ENCODE assay signal across 8 mouse cellular contexts in genomic region chr8:119603771-119604170, GRCm38 (mm10). TPM values are rescaled to one million over a fixed set of nuclear protein-coding genes. Genes with fewer than 3 reads are reported as not detected.
A peak's percentile ranks its signal among the peaks of the same experiment; 100 is the strongest.
DNase-seq lines count a peak whose midpoint lies in the region; ATAC-seq and TF ChIP-seq lines count a peak whose summit lies in the region.

No protein-coding gene starts in this region.

- no peak for ATAC-seq in G1E (ENCODE audit: extremely low read depth, insufficient number of reproducible peaks, low FRiP score, poor library complexity, severe bottlenecking)
- no peak for ATAC-seq in hindbrain, embryonic 12.5 days (ENCODE audit: low FRiP score)
- ATAC-seq in midbrain, embryonic 11.5 days (ENCODE audit: low FRiP score) = no peak

- 91% methylated on average over 4 of the region's 4 CpGs for WGBS in hindbrain, embryonic 12.5 days
- 91% methylated on average over 4 of the region's 4 CpGs for WGBS in midbrain, embryonic 11.5 days

- peaks cover 36% of the 10 kb centered on the region for H3K4me1 ChIP-seq in G1E (ENCODE audit: insufficient read depth, low read depth, low read length)
- H3K4me1 ChIP-seq in hindbrain, embryonic 12.5 days = peaks cover 12% of the 10 kb centered on the region
- H3K4me1 ChIP-seq in midbrain, embryonic 11.5 days (ENCODE audit: control insufficient read depth, insufficient read depth, low read length) = peaks cover 7% of the 10 kb centered on the region

- peak overlapping the region; percentile 90 for H3K27ac ChIP-seq in gastrocnemius, adult 2 months
- no peak overlapping the region for H3K27ac ChIP-seq in hindbrain, embryonic 12.5 days
- no peak overlapping the region for H3K27ac ChIP-seq in midbrain, embryonic 11.5 days (ENCODE audit: low read depth, low read length)

- H3K9me3 ChIP-seq in G1E (replicated peaks) = peaks cover 5% of the 10 kb centered on the region
- no peaks in the 10 kb centered on the region for H3K9me3 ChIP-seq in hindbrain, embryonic 12.5 days (replicated peaks)
- H3K9me3 ChIP-seq in midbrain, embryonic 11.5 days (ENCODE audit: control insufficient read depth, low read length) = no peaks in the 10 kb centered on the region

- no peak for TF ChIP-seq CTCF in gastrocnemius, adult 2 months (IDR thresholded peaks at IDR 0.05)
- no peak for TF ChIP-seq CTCF in G1E (IDR thresholded peaks at IDR 0.05; ENCODE audit: low read depth, low read length)

- 0 out of 2 replicates have a peak overlapping the region, but pooled peaks have one; percentile 75 for H3K9ac ChIP-seq in hindbrain, embryonic 12.5 days
- 0 out of 2 replicates have a peak overlapping the region, but pooled peaks have one; percentile 81 for H3K9ac ChIP-seq in midbrain, embryonic 11.5 days (ENCODE audit: low read length)

- H3K4me3 ChIP-seq in gastrocnemius, adult 2 months = peak overlapping the region; percentile 77
- H3K4me3 ChIP-seq in G1E (ENCODE audit: low read depth, low read length) = peak overlapping the region; percentile 77
- H3K4me3 ChIP-seq in hindbrain, embryonic 12.5 days = peak overlapping the region; percentile 75
- 0 out of 2 replicates have a peak overlapping the region, but pooled peaks have one; percentile 71 for H3K4me3 ChIP-seq in midbrain, embryonic 11.5 days (ENCODE audit: low read depth, low read length)

- intact Hi-C loops in gastrocnemius, adult 2 months (cut with DNase I) = loop anchor here (2.0 to 10.0 kb wide), 2 partner anchors 29 to 159 kb away; partner anchors contain the start of genes Dnaaf1, Hsdl1 and Necab2

- peak overlapping the region; percentile 77 for H3K4me2 ChIP-seq in hindbrain, embryonic 12.5 days (replicated peaks)
- H3K4me2 ChIP-seq in midbrain, embryonic 11.5 days = peak overlapping the region; percentile 86; the same call in 1 of the 2 replicates

- H3K36me3 ChIP-seq in G1E (replicated peaks) = peaks cover 52% of the 10 kb centered on the region
- H3K36me3 ChIP-seq in hindbrain, embryonic 12.5 days = peaks cover 39% of the 10 kb centered on the region
- H3K36me3 ChIP-seq in midbrain, embryonic 11.5 days (ENCODE audit: control insufficient read depth, insufficient read depth, low read length) = peaks cover 23% of the 10 kb centered on the region

- no peaks in the 10 kb centered on the region; the same call in 1 of the 2 replicates for H3K27me3 ChIP-seq in G1E (ENCODE audit: insufficient read depth, low read length)
- no peaks in the 10 kb centered on the region for H3K27me3 ChIP-seq in hindbrain, embryonic 12.5 days
- H3K27me3 ChIP-seq in midbrain, embryonic 11.5 days (ENCODE audit: control insufficient read depth, insufficient read depth, low read length) = no peaks in the 10 kb centered on the region

- no peak for DNase-seq in gastrocnemius, adult 2 months
- DNase-seq in gastrocnemius, postnatal 10 days = no peak
- no peak for DNase-seq in G1E (ENCODE audit: low spot score)
- no peak for DNase-seq in midbrain, embryonic 11.5 days (ENCODE audit: low spot score, missing footprints)
- no peak for DNase-seq in spleen, postnatal 4 days (ENCODE audit: low spot score in 2 of 2)
- no peak for DNase-seq in gastrocnemius, postnatal 4 days (ENCODE audit: low spot score in 2 of 2)
- no peak for DNase-seq in right cerebral cortex, adult 18-20 months

RNA-seq across cellular contexts. Expression of gene Taf1c, which starts 1.3 kb away (rescaled TPM):
- total RNA-seq in gastrocnemius, adult 2 months (2021) = 1 to 10 TPM; 5.2 to 6.6 TPM
- total RNA-seq in gastrocnemius, postnatal 10 days (2021) = 1 to 10 TPM; 3.6 to 4.4 TPM
- total RNA-seq in G1E (2014; fragmentation: Nextera tagmentation) = 6.6 and 7.1 TPM in 2 replicates
- total RNA-seq in G1E (2017) = 7.7 and 8.7 TPM in 2 replicates
- polyA plus RNA-seq in G1E (2012) = 53.2 and 65.0 TPM in 2 replicates
- 13.2 and 14.9 TPM in 2 replicates for polyA plus RNA-seq in hindbrain, embryonic 12.5 days (2016; fragmentation: Nextera tagmentation; extraction: Ambion mirVana)
- 11.1 and 13.4 TPM in 2 replicates for polyA plus RNA-seq in midbrain, embryonic 11.5 days (2014; fragmentation: Nextera tagmentation; extraction: Ambion mirVana)
- 1 to 10 TPM; 5.8 to 6.1 TPM for total RNA-seq in gastrocnemius, postnatal 4 days (2021)

RNA-seq across cellular contexts. Expression of gene Adad2, which starts 8.8 kb away (rescaled TPM):
- not detected for total RNA-seq in gastrocnemius, adult 2 months (2021)
- total RNA-seq in gastrocnemius, postnatal 10 days (2021) = not detected
- total RNA-seq in G1E (2014; fragmentation: Nextera tagmentation) (not detected in 2 replicates), G1E (2017) (not detected in 2 replicates)
- not detected in 2 replicates for polyA plus RNA-seq in G1E (2012)
- 0.18 TPM in 1 of 2 replicates, not detected in the other for polyA plus RNA-seq in hindbrain, embryonic 12.5 days (2016; fragmentation: Nextera tagmentation; extraction: Ambion mirVana)
- polyA plus RNA-seq in midbrain, embryonic 11.5 days (2014; fragmentation: Nextera tagmentation; extraction: Ambion mirVana) = 0.11 and 0.27 TPM in 2 replicates
- not detected for total RNA-seq in gastrocnemius, postnatal 4 days (2021)

RNA-seq across cellular contexts. Expression of gene Dnaaf1, which starts 28.7 kb away (rescaled TPM):
- not detected for total RNA-seq in gastrocnemius, adult 2 months (2021)
- not detected for total RNA-seq in gastrocnemius, postnatal 10 days (2021)
- not detected in 2 replicates for total RNA-seq in G1E (2014; fragmentation: Nextera tagmentation)
- 0.11 and 0.12 TPM in 2 replicates for total RNA-seq in G1E (2017)
- polyA plus RNA-seq in G1E (2012) = 0.10 and 0.17 TPM in 2 replicates
- polyA plus RNA-seq in hindbrain, embryonic 12.5 days (2016; fragmentation: Nextera tagmentation; extraction: Ambion mirVana) = 0.61 TPM in 2 replicates
- 0.19 TPM in 1 of 2 replicates, not detected in the other for polyA plus RNA-seq in midbrain, embryonic 11.5 days (2014; fragmentation: Nextera tagmentation; extraction: Ambion mirVana)
- total RNA-seq in gastrocnemius, postnatal 4 days (2021) = not detected

RNA-seq across cellular contexts. Expression of gene Hsdl1, which starts 28.8 kb away (rescaled TPM):
- total RNA-seq in gastrocnemius, adult 2 months (2021) = 10 to 100 TPM; 15.9 to 16.6 TPM
- total RNA-seq in gastrocnemius, postnatal 10 days (2021) = 10 to 100 TPM; 13.0 to 15.0 TPM
- total RNA-seq in G1E (2014; fragmentation: Nextera tagmentation) (19.3 and 22.7 TPM in 2 replicates), G1E (2017) (56.7 and 58.0 TPM in 2 replicates)
- 38.7 and 42.2 TPM in 2 replicates for polyA plus RNA-seq in G1E (2012)
- polyA plus RNA-seq in hindbrain, embryonic 12.5 days (2016; fragmentation: Nextera tagmentation; extraction: Ambion mirVana) = 85.3 and 91.1 TPM in 2 replicates
- polyA plus RNA-seq in midbrain, embryonic 11.5 days (2014; fragmentation: Nextera tagmentation; extraction: Ambion mirVana) = 76.2 and 86.7 TPM in 2 replicates
- total RNA-seq in gastrocnemius, postnatal 4 days (2021) = 10 to 100 TPM; 17.9 to 19.3 TPM

RNA-seq across cellular contexts. Expression of gene Kcng4, which starts 31.7 kb away (rescaled TPM):
- 10 to 100 TPM; 14.1 to 14.3 TPM for total RNA-seq in gastrocnemius, adult 2 months (2021)
- total RNA-seq in gastrocnemius, postnatal 10 days (2021) = under 1 TPM; 0.45 to 0.82 TPM
- total RNA-seq in G1E (2014; fragmentation: Nextera tagmentation) = not detected in 2 replicates
- total RNA-seq in G1E (2017) = 0.11 TPM in 1 of 2 replicates, not detected in the other
- not detected in 2 replicates for polyA plus RNA-seq in G1E (2012)
- 0.22 TPM in 1 of 2 replicates, not detected in the other for polyA plus RNA-seq in hindbrain, embryonic 12.5 days (2016; fragmentation: Nextera tagmentation; extraction: Ambion mirVana)
- polyA plus RNA-seq in midbrain, embryonic 11.5 days (2014; fragmentation: Nextera tagmentation; extraction: Ambion mirVana) = 0.15 and 0.18 TPM in 2 replicates
- under 1 TPM; 0.17 to 0.29 TPM for total RNA-seq in gastrocnemius, postnatal 4 days (2021)
